In genomic region chrX:99152566-99153265, GRCm38 (mm10) we compare ENCODE assay signal across 13 mouse cellular contexts. TPM values are rescaled to one million over a fixed set of nuclear protein-coding genes. Genes with fewer than 3 reads are reported as not detected.
A peak's percentile ranks its signal among the peaks of the same experiment; 100 is the strongest.
DNase-seq lines count a peak whose midpoint lies in the region; ATAC-seq lines count a peak whose summit lies in the region.
"Had no signal": no experiment of that assay in that cellular context is flagged by ENCODE, and none has a peak within 500 bp of the region (broad histone marks: within the 10 kb centered on the region; RNA-seq: fewer than 3 reads in every experiment).

No protein-coding gene starts in this region.

- WGBS in liver, embryonic 12.5 days (ENCODE audit: insufficient replicate concordance), result 39% methylated on average over 9 of the region's 9 CpGs
- WGBS in embryonic facial prominence, embryonic 15.5 days, result 31% methylated on average over 9 of the region's 9 CpGs

- H3K27me3 ChIP-seq in liver, embryonic 12.5 days (replicated peaks), result peaks cover 27% of the 10 kb centered on the region
- H3K27me3 ChIP-seq in embryonic facial prominence, embryonic 15.5 days, result peaks cover 10% of the 10 kb centered on the region

- H3K4me2 ChIP-seq in liver, embryonic 12.5 days, result no peak overlapping the region
- H3K4me2 ChIP-seq in embryonic facial prominence, embryonic 15.5 days (replicated peaks), result no peak overlapping the region
- H3K4me2 ChIP-seq: heart, embryonic 11.5 days had no signal

- no peak overlapping the region for H3K4me3 ChIP-seq in liver, embryonic 12.5 days
- H3K4me3 ChIP-seq in embryonic facial prominence, embryonic 15.5 days (replicated peaks), result no peak overlapping the region
- H3K4me3 ChIP-seq: megakaryocyte, embryonic 14.5 days had no signal

- no peaks in the 10 kb centered on the region for H3K36me3 ChIP-seq in liver, embryonic 12.5 days
- no peaks in the 10 kb centered on the region for H3K36me3 ChIP-seq in embryonic facial prominence, embryonic 15.5 days

- 0 out of 2 replicates have a peak, but pooled peaks cover 12% of the 10 kb centered on the region for H3K4me1 ChIP-seq in liver, embryonic 12.5 days
- H3K4me1 ChIP-seq in embryonic facial prominence, embryonic 15.5 days, result peaks cover 10% of the 10 kb centered on the region; the same call in 1 of the 2 replicates

- no peak overlapping the region for H3K9ac ChIP-seq in liver, embryonic 12.5 days
- no peak overlapping the region for H3K9ac ChIP-seq in embryonic facial prominence, embryonic 15.5 days

- no peak for DNase-seq in liver
- DNase-seq in lung, postnatal 36 days, result peak; percentile 45
- DNase-seq in retina, postnatal 1 day, result peak; percentile 57
- DNase-seq in thymus, adult 18-20 months, result no peak
- no peak for DNase-seq in c-Kit-positive CD71-positive TER-119-positive erythroid progenitor cells, embryonic 14.5 days (ENCODE audit: low spot score)
- DNase-seq in urinary bladder, postnatal 4 days (ENCODE audit: low spot score in 2 of 2), result no peak
- DNase-seq: adrenal gland, adult 2 months; cerebellum, adult 18-20 months; kidney, adult 11 months had no signal

- no peaks in the 10 kb centered on the region for H3K9me3 ChIP-seq in liver, embryonic 12.5 days (replicated peaks)
- no peaks in the 10 kb centered on the region for H3K9me3 ChIP-seq in embryonic facial prominence, embryonic 15.5 days (replicated peaks)
- H3K9me3 ChIP-seq: megakaryocyte, embryonic 14.5 days had no signal

- peak overlapping the region; percentile 14; the same call in 1 of the 2 replicates for H3K27ac ChIP-seq in liver, embryonic 12.5 days
- H3K27ac ChIP-seq in embryonic facial prominence, embryonic 15.5 days (replicated peaks), result peak overlapping the region; percentile 34; the same call in 1 of the 2 replicates

- ATAC-seq in liver, embryonic 12.5 days, result no peak
- ATAC-seq in embryonic facial prominence, embryonic 15.5 days (ENCODE audit: insufficient number of reproducible peaks, low FRiP score, low TSS enrichment, low read depth), result no peak

RNA-seq across cellular contexts. Expression of gene Efnb1, which starts 16.8 kb away (rescaled TPM):
- polyA plus RNA-seq in liver, embryonic 12.5 days (2016; fragmentation: Nextera tagmentation; extraction: Ambion mirVana), result 9.7 and 10.4 TPM in 2 replicates
- polyA plus RNA-seq in embryonic facial prominence, embryonic 15.5 days (2015; fragmentation: Nextera tagmentation; extraction: Ambion mirVana), result 52.8 and 55.7 TPM in 2 replicates

Comparison
In these comparisons a context has a peak if more than half of its experiments do, and no peak if none do; other contexts are left out.
1. DNase-seq: peak in lung, postnatal 36 days (single experiment) and retina, postnatal 1 day (single experiment); none in liver (single experiment), thymus, adult 18-20 months (0 of 2), c-Kit-positive CD71-positive TER-119-positive erythroid progenitor cells, embryonic 14.5 days (single experiment) and urinary bladder, postnatal 4 days (0 of 2).